Mouse (Mus musculus): ENCODE measurements around the gene Rras2. TPM values are rescaled to one million over a fixed set of nuclear protein-coding genes. Genes with fewer than 3 reads are reported as not detected.

The Rras2 gene
- 47.1 and 48.3 TPM in 2 replicates for polyA plus RNA-seq (2014; fragmentation: Nextera tagmentation; extraction: Ambion mirVana)

- peak within 1 kb of the TSS; percentile 79 for H3K9ac ChIP-seq
- peak within 1 kb of the TSS; percentile 95 for H3K27ac ChIP-seq (ENCODE audit: low read depth)
- DNase-seq (peak; percentile 94), ATAC-seq (ENCODE audit: insufficient read depth) (peak; percentile 99)
- no peak; the same call in 1 of the 2 replicates for TF ChIP-seq CTCF (IDR thresholded peaks at IDR 0.05; ENCODE audit: low read depth)
- H3K27me3 ChIP-seq (ENCODE audit: insufficient read depth, low read length) = no peaks in the 10 kb centered on the region
- 0% methylated on average over 53 of the region's 55 CpGs for WGBS
- H3K4me3 ChIP-seq (ENCODE audit: low read depth, low read length) = peak within 1 kb of the TSS; percentile 74
- H3K4me2 ChIP-seq = peak within 1 kb of the TSS; percentile 79
- H3K4me1 ChIP-seq (ENCODE audit: insufficient read depth) = peaks cover 4% of the 10 kb centered on the region; the same call in 1 of the 2 replicates
- no peaks in the 10 kb centered on the region for H3K36me3 ChIP-seq (ENCODE audit: insufficient read depth)
- H3K9me3 ChIP-seq (ENCODE audit: low read depth, low read length) = no peaks in the 10 kb centered on the region
Observed at GRCm38 (mm10) chr7:114117444-114117905, at the start of gene Rras2. TSS of gene Rras2 (minus strand) at chr7:114117781.

- no peak overlapping the region for H3K9ac ChIP-seq
- ATAC-seq (ENCODE audit: insufficient read depth) = no peak
- no peak for TF ChIP-seq CTCF (IDR thresholded peaks at IDR 0.05; ENCODE audit: low read depth)
- no peaks in the 10 kb centered on the region; the same call in 1 of the 2 replicates for H3K27me3 ChIP-seq (ENCODE audit: insufficient read depth, low read length)
- H3K4me2 ChIP-seq = no peak overlapping the region
- no peak overlapping the region for H3K4me3 ChIP-seq (ENCODE audit: low read depth, low read length)
- WGBS = 79% methylated on average over 5 of the region's 5 CpGs
- H3K9me3 ChIP-seq (ENCODE audit: low read depth, low read length) = no peaks in the 10 kb centered on the region
- H3K36me3 ChIP-seq (ENCODE audit: insufficient read depth) = no peaks in the 10 kb centered on the region
- no peaks in the 10 kb centered on the region for H3K4me1 ChIP-seq (ENCODE audit: insufficient read depth)
- H3K27ac ChIP-seq (ENCODE audit: low read depth) = no peak overlapping the region
- no peak for DNase-seq
Observed at GRCm38 (mm10) chr7:114162975-114163374, 45.4 kb upstream of the Rras2 start.

GRCm38 (mm10) chr7:114161101-114161500, 43.5 kb upstream of the Rras2 start:
- Histone ChIP-seq H3K9ac (no peak overlapping the region), H3K36me3 (ENCODE audit: insufficient read depth) (no peaks in the 10 kb centered on the region), H3K9me3 (ENCODE audit: low read depth, low read length) (no peaks in the 10 kb centered on the region), H3K4me1 (ENCODE audit: insufficient read depth) (no peaks in the 10 kb centered on the region), H3K27ac (ENCODE audit: low read depth) (no peak overlapping the region), H3K27me3 (ENCODE audit: insufficient read depth, low read length) (no peaks in the 10 kb centered on the region; the same call in 1 of the 2 replicates), H3K4me2 (no peak overlapping the region), H3K4me3 (ENCODE audit: low read depth, low read length) (no peak overlapping the region)
- ATAC-seq (ENCODE audit: insufficient read depth) (no peak), DNase-seq (no peak)
- WGBS = 78% methylated on average over 8 of the region's 8 CpGs
- no peak for TF ChIP-seq CTCF (IDR thresholded peaks at IDR 0.05; ENCODE audit: low read depth)

- H3K9ac ChIP-seq = no peak overlapping the region
- no peaks in the 10 kb centered on the region for H3K4me1 ChIP-seq (ENCODE audit: insufficient read depth)
- WGBS = 86% methylated on average over 12 of the region's 12 CpGs
- ATAC-seq (ENCODE audit: insufficient read depth) (no peak), DNase-seq (no peak)
- TF ChIP-seq CTCF (IDR thresholded peaks at IDR 0.05; ENCODE audit: low read depth) = no peak
- no peaks in the 10 kb centered on the region for H3K9me3 ChIP-seq (ENCODE audit: low read depth, low read length)
- H3K27ac ChIP-seq (ENCODE audit: low read depth) = no peak overlapping the region
- H3K4me3 ChIP-seq (ENCODE audit: low read depth, low read length) = no peak overlapping the region
- no peak overlapping the region for H3K4me2 ChIP-seq
- no peaks in the 10 kb centered on the region for H3K36me3 ChIP-seq (ENCODE audit: insufficient read depth)
- no peaks in the 10 kb centered on the region; the same call in 1 of the 2 replicates for H3K27me3 ChIP-seq (ENCODE audit: insufficient read depth, low read length)
Observed at GRCm38 (mm10) chr7:114157716-114158278, 40.2 kb upstream of the Rras2 start.

- ATAC-seq (ENCODE audit: insufficient read depth) (no peak), DNase-seq (no peak)
- Histone ChIP-seq H3K4me1 (ENCODE audit: insufficient read depth) (no peaks in the 10 kb centered on the region), H3K9me3 (ENCODE audit: low read depth, low read length) (no peaks in the 10 kb centered on the region), H3K9ac (no peak overlapping the region), H3K27me3 (ENCODE audit: insufficient read depth, low read length) (no peaks in the 10 kb centered on the region; the same call in 1 of the 2 replicates), H3K27ac (ENCODE audit: low read depth) (no peak overlapping the region), H3K4me3 (ENCODE audit: low read depth, low read length) (no peak overlapping the region), H3K4me2 (no peak overlapping the region), H3K36me3 (ENCODE audit: insufficient read depth) (no peaks in the 10 kb centered on the region)
- 80% methylated on average over 4 of the region's 4 CpGs for WGBS
- TF ChIP-seq CTCF (IDR thresholded peaks at IDR 0.05; ENCODE audit: low read depth) = no peak
Observed at GRCm38 (mm10) chr7:114156364-114156763, 38.8 kb upstream of the Rras2 start.

- H3K9me3 ChIP-seq (ENCODE audit: low read depth, low read length) = no peaks in the 10 kb centered on the region
- no peak overlapping the region for H3K4me2 ChIP-seq
- H3K4me1 ChIP-seq (ENCODE audit: insufficient read depth) = no peaks in the 10 kb centered on the region
- TF ChIP-seq CTCF (IDR thresholded peaks at IDR 0.05; ENCODE audit: low read depth) = no peak
- DNase-seq (peak; percentile 93), ATAC-seq (ENCODE audit: insufficient read depth) (peak; percentile 99)
- no peak overlapping the region for H3K27ac ChIP-seq (ENCODE audit: low read depth)
- no peaks in the 10 kb centered on the region for H3K36me3 ChIP-seq (ENCODE audit: insufficient read depth)
- H3K27me3 ChIP-seq (ENCODE audit: insufficient read depth, low read length) = no peaks in the 10 kb centered on the region; the same call in 1 of the 2 replicates
- H3K4me3 ChIP-seq (ENCODE audit: low read depth, low read length) = no peak overlapping the region
- WGBS = 22% methylated on average over 5 of the region's 5 CpGs
- no peak overlapping the region for H3K9ac ChIP-seq
Observed at GRCm38 (mm10) chr7:114155053-114155865, 37.7 kb upstream of the Rras2 start.
